Mouse (Mus musculus) forebrain, embryonic 12.5 days (tissue): Measurements from ENCODE around the gene Ctsl. TPM values are rescaled to one million over a fixed set of nuclear protein-coding genes. Genes with fewer than 3 reads are reported as not detected.
A peak's percentile ranks its signal among the peaks of the same experiment; 100 is the strongest.

Experiments
- ATAC-seq: fragments of 200-750 bp; cut with Nextera tagmentation; 2 replicates; pipeline ENCODE4 v1.8.0; 2017; ENCODE audit warnings: moderate TSS enrichment; ENCODE audit not compliant: low FRiP score
- H3K27ac ChIP-seq: fragments of 300-500 bp; sonication (generic); 2 replicates; pipeline ENCODE4 v1.5.1; 2016; ENCODE audit warnings: mild to moderate bottlenecking
- H3K27me3 ChIP-seq: fragments of 300-500 bp; sonication (generic); 2 replicates; pipeline ENCODE4 v1.6.1; 2016; ENCODE audit warnings: mild to moderate bottlenecking
- H3K36me3 ChIP-seq: fragments of 300-500 bp; sonication (generic); replicated peaks from 2 replicates; pipeline ENCODE4 v1.6.1; 2016; ENCODE audit warnings: mild to moderate bottlenecking
- H3K4me1 ChIP-seq: fragments of 300-500 bp; sonication (generic); 2 replicates; pipeline ENCODE4 v1.6.1; 2016
- H3K4me2 ChIP-seq: fragments of 300-500 bp; sonication (generic); 2 replicates; pipeline ENCODE4 v1.6.1; 2016; ENCODE audit warnings: mild to moderate bottlenecking, moderate library complexity
- H3K4me3 ChIP-seq: fragments of 300-500 bp; sonication (generic); replicated peaks from 2 replicates; pipeline ENCODE4 v1.5.1; 2016; ENCODE audit warnings: mild to moderate bottlenecking
- H3K9ac ChIP-seq: fragments of 300-500 bp; sonication (generic); 2 replicates; pipeline ENCODE4 v1.6.1; 2016; ENCODE audit warnings: mild to moderate bottlenecking
- H3K9me3 ChIP-seq: fragments of 300-500 bp; sonication (generic); 2 replicates; pipeline ENCODE4 v1.6.1; 2016
- WGBS: fragments of 180-500 bp; shearing (Covaris S2); methylation state at CpG from one replicate; pipeline ENCODE4 v1.1.7; 2016; 5-methylcytosine and 5-hydroxymethylcytosine counted together
- polyA plus RNA-seq: library from polyadenylated mRNA; unstranded; fragments of >200 nt; fragmentation: Nextera tagmentation; extraction: Ambion mirVana; gene quantifications from 2 replicates; pipeline ENCODE4 v1.2.1, GENCODE M21; 2016

Gene Ctsl
- polyA plus RNA-seq, 1 experiment from 2014 or later = 79.9 TPM

DNA sequence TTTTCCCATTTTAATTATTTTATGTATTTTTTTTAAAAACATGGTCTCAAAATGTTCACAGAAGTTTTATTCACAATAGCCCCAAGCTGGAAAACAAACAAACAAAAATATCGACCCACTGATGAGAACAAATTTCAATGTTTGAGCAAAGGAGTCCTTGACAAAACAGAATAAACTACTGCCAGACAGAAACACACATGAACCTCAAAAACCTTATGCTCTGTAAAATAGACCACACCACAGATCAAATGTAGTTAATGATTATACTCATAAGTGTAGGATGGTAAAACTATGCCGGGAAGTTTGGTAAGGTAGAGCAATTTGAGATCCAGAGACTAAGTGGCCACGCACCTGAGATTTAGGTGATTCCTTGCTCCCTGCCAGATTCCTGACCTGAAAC, 37.6 kb downstream of the Ctsl start:
- Histone ChIP-seq H3K36me3 (no peaks in the 10 kb centered on the region), H3K9me3 (no peaks in the 10 kb centered on the region), H3K4me1 (no peaks in the 10 kb centered on the region), H3K9ac (no peak overlapping the region), H3K4me3 (no peak overlapping the region), H3K27ac (no peak overlapping the region), H3K27me3 (no peaks in the 10 kb centered on the region), H3K4me2 (no peak overlapping the region)
- ATAC-seq = no peak
- 94% methylated on average over 3 of the region's 3 CpGs for WGBS

GRCm38 (mm10) chr13:64332321-64332720, 38.4 kb downstream of the Ctsl start:
- 88% methylated on average over 6 of the region's 6 CpGs for WGBS
- Histone ChIP-seq H3K4me2 (no peak overlapping the region), H3K27me3 (no peaks in the 10 kb centered on the region), H3K4me3 (no peak overlapping the region), H3K9me3 (no peaks in the 10 kb centered on the region), H3K4me1 (no peaks in the 10 kb centered on the region), H3K9ac (no peak overlapping the region), H3K27ac (no peak overlapping the region), H3K36me3 (no peaks in the 10 kb centered on the region)
- ATAC-seq = no peak

GRCm38 (mm10) chr13:64322561-64323281, 48.0 kb downstream of the Ctsl start:
- no peak overlapping the region for H3K9ac ChIP-seq
- no peaks in the 10 kb centered on the region for H3K4me1 ChIP-seq
- H3K36me3 ChIP-seq = no peaks in the 10 kb centered on the region
- ATAC-seq = no peak
- no peaks in the 10 kb centered on the region for H3K9me3 ChIP-seq
- no peak overlapping the region for H3K4me2 ChIP-seq
- 89% methylated on average over 8 of the region's 8 CpGs for WGBS
- H3K27ac ChIP-seq = no peak overlapping the region
- H3K27me3 ChIP-seq = no peaks in the 10 kb centered on the region
- H3K4me3 ChIP-seq = no peak overlapping the region

- no peaks in the 10 kb centered on the region for H3K9me3 ChIP-seq
- no peak overlapping the region for H3K9ac ChIP-seq
- H3K27me3 ChIP-seq = no peaks in the 10 kb centered on the region
- no peaks in the 10 kb centered on the region for H3K36me3 ChIP-seq
- no peak for ATAC-seq
- no peak overlapping the region for H3K27ac ChIP-seq
- no peaks in the 10 kb centered on the region for H3K4me1 ChIP-seq
- 86% methylated on average over 8 of the region's 8 CpGs for WGBS
- no peak overlapping the region for H3K4me3 ChIP-seq
- H3K4me2 ChIP-seq = no peak overlapping the region
Observed at GRCm38 (mm10) chr13:64320334-64320733, 50.4 kb downstream of the Ctsl start.

GRCm38 (mm10) chr13:64319782-64320181, 50.9 kb downstream of the Ctsl start:
- no peaks in the 10 kb centered on the region for H3K4me1 ChIP-seq
- H3K4me3 ChIP-seq = no peak overlapping the region
- ATAC-seq = no peak
- H3K4me2 ChIP-seq = no peak overlapping the region
- H3K36me3 ChIP-seq = no peaks in the 10 kb centered on the region
- H3K27ac ChIP-seq = no peak overlapping the region
- no peak overlapping the region for H3K9ac ChIP-seq
- no peaks in the 10 kb centered on the region for H3K27me3 ChIP-seq
- H3K9me3 ChIP-seq = no peaks in the 10 kb centered on the region

DNA sequence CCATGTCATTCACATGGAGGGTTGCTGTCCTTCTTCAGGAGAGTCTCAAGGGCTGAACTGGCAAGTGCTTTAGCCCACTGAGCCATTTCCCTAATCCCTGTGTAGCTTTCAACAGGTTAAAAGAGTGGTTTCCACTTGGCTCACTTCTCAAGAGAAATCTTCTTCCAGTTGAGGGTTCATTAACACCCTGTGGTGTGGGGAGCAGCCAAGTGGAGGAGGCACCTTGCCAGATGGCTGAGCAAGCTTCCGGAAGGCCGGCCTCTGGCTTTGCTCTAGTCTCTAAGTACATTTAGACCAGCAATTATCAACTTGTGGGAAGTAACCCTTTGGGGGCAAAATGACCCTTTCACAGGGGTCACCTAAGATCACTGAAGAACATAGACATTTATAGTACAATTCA, 52.3 kb downstream of the Ctsl start:
- WGBS = 63% methylated on average over 2 of the region's 2 CpGs

GRCm38 (mm10) chr13:64315483-64316050, 55.1 kb downstream of the Ctsl start:
- no peak overlapping the region for H3K27ac ChIP-seq

More for the DNA sequence above, 52.3 kb downstream of the Ctsl start:
- Histone ChIP-seq H3K27ac (no peak overlapping the region), H3K36me3 (no peaks in the 10 kb centered on the region), H3K27me3 (no peaks in the 10 kb centered on the region; the same call in 1 of the 2 replicates), H3K4me3 (no peak overlapping the region), H3K4me1 (no peaks in the 10 kb centered on the region), H3K9ac (no peak overlapping the region), H3K4me2 (no peak overlapping the region), H3K9me3 (no peaks in the 10 kb centered on the region)
- no peak for ATAC-seq

GRCm38 (mm10) chr13:64314041-64314440, 56.6 kb downstream of the Ctsl start:
- H3K36me3 ChIP-seq = no peaks in the 10 kb centered on the region
- H3K4me1 ChIP-seq = peaks cover 8% of the 10 kb centered on the region; the same call in 1 of the 2 replicates
- H3K4me2 ChIP-seq = no peak overlapping the region
- WGBS = 76% methylated on average over 3 of the region's 3 CpGs
- no peaks in the 10 kb centered on the region for H3K9me3 ChIP-seq
- H3K27ac ChIP-seq = no peak overlapping the region
- no peak overlapping the region for H3K9ac ChIP-seq
- H3K4me3 ChIP-seq = no peak overlapping the region
- H3K27me3 ChIP-seq = no peaks in the 10 kb centered on the region; the same call in 1 of the 2 replicates
- ATAC-seq = no peak

More at GRCm38 (mm10) chr13:64315483-64316050, 55.1 kb downstream of the Ctsl start:
- H3K27me3 ChIP-seq = no peaks in the 10 kb centered on the region; the same call in 1 of the 2 replicates
- peaks cover 8% of the 10 kb centered on the region; the same call in 1 of the 2 replicates for H3K4me1 ChIP-seq
- H3K4me2 ChIP-seq = no peak overlapping the region
- WGBS = 0% methylated on average over 3 of the region's 3 CpGs
- H3K4me3 ChIP-seq = no peak overlapping the region
- H3K36me3 ChIP-seq = no peaks in the 10 kb centered on the region
- no peak for ATAC-seq
- H3K9ac ChIP-seq = no peak overlapping the region
- H3K9me3 ChIP-seq = no peaks in the 10 kb centered on the region

- Histone ChIP-seq H3K4me1 (peaks cover 8% of the 10 kb centered on the region; the same call in 1 of the 2 replicates), H3K4me3 (peak overlapping the region; percentile 65), H3K9ac (no peak overlapping the region), H3K36me3 (no peaks in the 10 kb centered on the region), H3K27me3 (no peaks in the 10 kb centered on the region; the same call in 1 of the 2 replicates), H3K27ac (no peak overlapping the region), H3K9me3 (no peaks in the 10 kb centered on the region), H3K4me2 (peak overlapping the region; percentile 59)
- peak; percentile 48 for ATAC-seq
- 2% methylated on average over 2 of the region's 2 CpGs for WGBS
Observed at GRCm38 (mm10) chr13:64312916-64313289, 57.8 kb downstream of the Ctsl start.

DNA sequence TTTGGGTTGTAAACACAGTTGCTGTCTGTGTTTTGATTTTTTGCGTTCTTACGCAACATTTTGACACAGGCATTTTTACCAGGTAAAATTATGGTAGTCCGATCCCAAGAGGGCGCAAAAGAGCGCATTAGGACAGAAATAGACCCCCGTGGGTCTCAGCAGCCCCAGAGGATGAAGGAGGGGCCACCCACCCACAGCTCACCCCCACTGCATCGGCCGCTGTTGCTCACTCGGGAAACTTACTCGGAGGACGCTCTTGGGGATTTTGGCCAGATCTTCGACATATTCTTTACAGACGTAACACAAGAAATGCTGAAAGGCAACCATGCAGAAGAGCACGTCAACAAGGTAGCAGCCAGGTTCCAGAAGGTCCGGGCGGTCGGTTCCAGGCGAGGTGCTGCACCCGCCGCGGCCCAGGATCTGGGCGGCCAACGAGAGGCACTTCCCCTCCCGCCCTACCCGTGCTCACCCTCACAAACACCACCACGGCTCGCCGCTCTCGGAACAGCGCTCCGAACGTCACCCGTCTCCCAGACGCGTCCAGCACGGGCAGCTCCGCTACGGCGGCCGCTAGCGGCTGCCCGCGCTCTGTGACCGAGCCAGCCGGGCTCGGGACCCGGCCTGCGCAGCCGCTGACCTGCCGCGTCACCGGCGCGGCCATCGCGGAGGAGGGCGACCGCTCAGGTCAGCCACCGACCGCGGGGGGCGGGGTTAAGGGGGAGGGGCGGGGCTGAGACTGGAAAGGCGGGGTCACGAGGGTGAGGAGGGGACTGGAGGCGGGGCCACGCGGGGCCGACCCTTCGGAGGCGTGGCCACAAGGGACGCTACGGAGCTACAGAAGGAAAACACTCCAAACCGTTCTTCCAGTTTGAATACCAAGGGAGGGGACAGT, 58.4 kb downstream of the Ctsl start, which contains the start of gene Aaed1:
Aaed1 (minus strand) TSS at position 687 of the 892 bp plus-strand sequence.
- Histone ChIP-seq H3K4me1 (peaks cover 8% of the 10 kb centered on the region; the same call in 1 of the 2 replicates), H3K36me3 (no peaks in the 10 kb centered on the region), H3K27ac (peak within 1 kb of the TSS; percentile 79), H3K9me3 (no peaks in the 10 kb centered on the region), H3K27me3 (no peaks in the 10 kb centered on the region; the same call in 1 of the 2 replicates), H3K4me3 (peak within 1 kb of the TSS; percentile 65), H3K9ac (peak within 1 kb of the TSS; percentile 66), H3K4me2 (peak within 1 kb of the TSS; percentile 59)
- WGBS = 1% methylated on average over 72 of the region's 74 CpGs
- peak; percentile 92 for ATAC-seq

- H3K4me2 ChIP-seq = peak overlapping the region; percentile 59; the same call in 1 of the 2 replicates
- H3K36me3 ChIP-seq = no peaks in the 10 kb centered on the region
- WGBS = 91% methylated on average over 1 of the region's 1 CpGs
- H3K27ac ChIP-seq = no peak overlapping the region
- no peaks in the 10 kb centered on the region for H3K9me3 ChIP-seq
- no peaks in the 10 kb centered on the region; the same call in 1 of the 2 replicates for H3K27me3 ChIP-seq
- H3K4me3 ChIP-seq = no peak overlapping the region
- no peak for ATAC-seq
- peaks cover 8% of the 10 kb centered on the region; the same call in 1 of the 2 replicates for H3K4me1 ChIP-seq
- no peak overlapping the region for H3K9ac ChIP-seq
Observed at GRCm38 (mm10) chr13:64311266-64311665, 59.4 kb downstream of the Ctsl start.

DNA sequence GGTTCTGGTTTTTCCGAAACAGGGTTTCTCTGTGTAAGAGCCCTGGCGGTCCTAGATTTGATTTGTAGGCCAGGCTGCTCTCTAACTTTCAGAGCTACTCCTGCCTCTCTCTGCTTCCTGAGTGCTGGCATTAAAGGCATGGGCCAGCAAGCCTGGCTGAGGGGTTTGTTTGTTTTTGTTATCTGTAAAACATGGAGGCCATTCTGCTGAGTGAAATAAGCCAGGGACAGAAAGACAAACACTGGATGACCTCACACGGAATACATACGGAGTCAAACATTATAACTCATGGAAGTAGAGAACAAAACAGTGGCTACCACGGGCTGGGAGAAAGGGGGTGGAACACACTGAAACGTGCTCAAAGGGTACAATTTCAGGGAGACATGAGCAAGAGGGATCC, 60.1 kb downstream of the Ctsl start:
- 87% methylated on average over 6 of the region's 6 CpGs for WGBS
- Histone ChIP-seq H3K4me3 (no peak overlapping the region), H3K9ac (no peak overlapping the region), H3K9me3 (no peaks in the 10 kb centered on the region), H3K36me3 (no peaks in the 10 kb centered on the region), H3K4me1 (peaks cover 8% of the 10 kb centered on the region; the same call in 1 of the 2 replicates), H3K4me2 (no peak overlapping the region), H3K27ac (no peak overlapping the region), H3K27me3 (no peaks in the 10 kb centered on the region; the same call in 1 of the 2 replicates)
- ATAC-seq = no peak
